Comparison of ENCODE assay signal across 22 mouse cellular contexts in genomic region chr6:126213330-126213729, GRCm38 (mm10). TPM values are rescaled to one million over a fixed set of nuclear protein-coding genes. Genes with fewer than 3 reads are reported as not detected.
DNase-seq lines count a peak whose midpoint lies in the region; TF ChIP-seq lines count a peak whose summit lies in the region.
"Had no signal": no experiment of that assay in that cellular context is flagged by ENCODE, and none has a peak within 500 bp of the region (broad histone marks: within the 10 kb centered on the region; RNA-seq: fewer than 3 reads in every experiment).

No protein-coding gene starts in this region.

- H3K4me3 ChIP-seq in CH12.LX (replicated peaks in 1 of 3; ENCODE audit: low read depth in 2 of 3, low read length in 2 of 3, poor library complexity in 1 of 3) (no peak overlapping the region), ES-E14 (ENCODE audit: insufficient read depth in 1 of 2, low read depth in 1 of 2, low read length in 2 of 2, poor library complexity in 1 of 2, severe bottlenecking in 1 of 2) (no peak overlapping the region)

- in situ Hi-C loops in CH12.LX (cut with MboI; ENCODE audit: low pct_ligation_motif_present, low pct_unique_long_range_greater_than_20kb, low sequenced_read_pairs) (no loop called here), ES-E14 (cut with MboI; ENCODE audit: low sequenced_read_pairs in 2 of 2, unreplicated experiment in 2 of 2) (no loop called here)

- no peak for TF ChIP-seq RAD21 in CH12.LX (IDR thresholded peaks at IDR 0.05; ENCODE audit: low read depth, low read length)

- no peak for TF ChIP-seq POLR2A in CH12.LX (IDR thresholded peaks at IDR 0.05; ENCODE audit: low read depth, low read length)

- H3K27ac ChIP-seq in CH12.LX (ENCODE audit: insufficient read depth, low read depth) (no peak overlapping the region), ES-E14 (ENCODE audit: insufficient read depth, low read depth, low read length, poor library complexity, severe bottlenecking) (no peak overlapping the region)

- H3K9ac ChIP-seq in CH12.LX (ENCODE audit: insufficient read depth, low read depth) (no peak overlapping the region), ES-E14 (ENCODE audit: insufficient read depth, low read depth, low read length, poor library complexity, severe bottlenecking) (no peak overlapping the region)

- H3K36me3 ChIP-seq in CH12.LX (replicated peaks in 1 of 2; ENCODE audit: control insufficient read depth in 1 of 2, insufficient read depth in 1 of 2, low read length in 1 of 2) = no peaks in the 10 kb centered on the region
- H3K36me3 ChIP-seq in ES-E14 (ENCODE audit: control insufficient read depth, insufficient read depth, low read length, poor library complexity, severe bottlenecking) = no peaks in the 10 kb centered on the region
- H3K36me3 ChIP-seq: G1E had no signal

- no peaks in the 10 kb centered on the region for H3K79me2 ChIP-seq in CH12.LX (replicated peaks; ENCODE audit: control insufficient read depth, extremely low read depth, insufficient read depth, poor library complexity, severe bottlenecking)

- no peak for TF ChIP-seq CTCF in CH12.LX (conservative IDR thresholded peaks at IDR 0.05 in 1 of 2, IDR thresholded peaks at IDR 0.05 in 1 of 2; ENCODE audit: low read depth in 2 of 2, low read length in 2 of 2)

- H3K27me3 ChIP-seq in CH12.LX (replicated peaks) = peaks cover 87% of the 10 kb centered on the region

- DNase-seq in CH12.LX (ENCODE audit: extremely low read depth) (no peak), ES-E14 (ENCODE audit: low read depth, low spot score) (no peak)
- DNase-seq in cerebellum, postnatal 10 days = no peak
- DNase-seq in urinary bladder, adult 18-20 months (ENCODE audit: low spot score in 2 of 2) = no peak
- DNase-seq: adrenal gland, adult 2 months; adrenal gland, adult 8-10 months; adrenal gland, postnatal 10 days; adrenal gland, postnatal 14 days; adrenal gland, postnatal 25 days; adrenal gland, postnatal 36 days; B cell, adult 2 months; cerebellum, adult 11 months; cerebellum, adult 11-12 months; cerebellum, adult 18-20 months; cerebellum, adult 2 months; cerebellum, adult 8-10 months had no signal

- TF ChIP-seq EP300 in CH12.LX (IDR thresholded peaks at IDR 0.05; ENCODE audit: low read length) = no peak

- dilution Hi-C loops in CH12.LX (cut with MboI; ENCODE audit: extremely low pct_ligation_motif_present, extremely low pct_unique_long_range_greater_than_20kb, low sequenced_read_pairs) = no loop called here

- H3K4me2 ChIP-seq in CH12.LX (ENCODE audit: insufficient read depth, low read depth, poor library complexity, severe bottlenecking) = no peak overlapping the region

- H3K9me3 ChIP-seq in CH12.LX (replicated peaks; ENCODE audit: low read length) (no peaks in the 10 kb centered on the region), ES-E14 (ENCODE audit: control insufficient read depth, insufficient read depth, low read depth, low read length) (no peaks in the 10 kb centered on the region)

- H3K4me1 ChIP-seq in CH12.LX (ENCODE audit: control insufficient read depth in 1 of 2, insufficient read depth in 2 of 2) = no peaks in the 10 kb centered on the region
- H3K4me1 ChIP-seq in ES-E14 (ENCODE audit: control insufficient read depth in 2 of 2, insufficient read depth in 2 of 2, low read length in 2 of 2, poor library complexity in 1 of 2) = no peaks in the 10 kb centered on the region

TF ChIP-seq in CH12.LX, 34 proteins besides CTCF, POLR2A, EP300 and RAD21:
- TF ChIP-seq IRF4 (IDR thresholded peaks at IDR 0.05; ENCODE audit: low read depth, low read length) (no peak), ZC3H11A (IDR thresholded peaks at IDR 0.05; ENCODE audit: low read depth, low read length) (no peak), CHD1 (IDR thresholded peaks at IDR 0.05; ENCODE audit: low read depth, low read length) (no peak), USF1 (IDR thresholded peaks at IDR 0.05; ENCODE audit: low read depth, low read length) (no peak), MAFK (IDR thresholded peaks at IDR 0.05; ENCODE audit: insufficient replicate concordance, low read length) (peak; percentile 92)

TF ChIP-seq in ES-E14, 5 proteins besides CTCF, POLR2A, EP300 and RAD21:
- peak; percentile 84 for TF ChIP-seq MAFK (IDR thresholded peaks at IDR 0.05; ENCODE audit: insufficient read depth, low read depth, low read length)
- no peak for TF ChIP-seq HCFC1 (IDR thresholded peaks at IDR 0.05; ENCODE audit: borderline replicate concordance, insufficient read depth, low read length)

RNA-seq across cellular contexts. Expression of gene Ntf3, which starts 46.6 kb away (rescaled TPM):
- total RNA-seq in CH12.LX (2012; rRNA removed) (not detected in 2 replicates), CH12.LX (2014; rRNA removed) (not detected in 2 replicates), ES-E14 (2012; rRNA removed) (0.37 and 0.54 TPM in 2 replicates)
- polyA plus RNA-seq in CH12.LX (2012; ENCODE audit: insufficient read length, low read depth) = not detected in 2 replicates
- total RNA-seq: G1E, MEL had no signal
- polyA plus RNA-seq: activated CD4-positive, CD25-positive, alpha-beta regulatory T cell, adult 4 months; C2C12; CD4-positive, CD25-positive, alpha-beta regulatory T cell, adult 4 months; G1E; Patski had no signal
